Mouse (Mus musculus): ENCODE data around the gene Smcr8. TPM values are rescaled to one million over a fixed set of nuclear protein-coding genes. Genes with fewer than 3 reads are reported as not detected.

Smcr8 gene
- polyA plus RNA-seq (2016; fragmentation: Nextera tagmentation; extraction: Ambion mirVana), result 6.4 and 7.1 TPM in 2 replicates

GRCm38 (mm10) chr11:60776829-60777740, at the start of gene Smcr8, which contains the start of gene Top3a:
Gene Smcr8, plus strand, starts transcription at chr11:60777524.
Gene Top3a, minus strand, starts transcription at chr11:60777365.
- peak within 1 kb of the TSS; percentile 85 for H3K4me2 ChIP-seq
- H3K9ac ChIP-seq, result peak within 1 kb of the TSS; percentile 83
- peak within 1 kb of the TSS; percentile 79 for H3K27ac ChIP-seq (ENCODE audit: poor library complexity, severe bottlenecking)
- under 1% methylated on average over 62 of the region's 62 CpGs for WGBS
- H3K36me3 ChIP-seq, result peaks cover 27% of the 10 kb centered on the region
- peak within 1 kb of the TSS; percentile 86 for H3K4me3 ChIP-seq
- H3K4me1 ChIP-seq (replicated peaks), result peaks cover 58% of the 10 kb centered on the region
- no peaks in the 10 kb centered on the region for H3K27me3 ChIP-seq (replicated peaks)
- ATAC-seq (ENCODE audit: insufficient number of reproducible peaks, low FRiP score), result peak; percentile 95
- no peaks in the 10 kb centered on the region for H3K9me3 ChIP-seq (replicated peaks)

- peaks cover 50% of the 10 kb centered on the region for H3K36me3 ChIP-seq
- H3K4me1 ChIP-seq (replicated peaks), result peaks cover 28% of the 10 kb centered on the region
Observed at GRCm38 (mm10) chr11:60728260-60728761, 49.0 kb upstream of the Smcr8 start, which contains the start of gene Mief2. Gene Mief2, plus strand, starts transcription at chr11:60728398.

GRCm38 (mm10) chr11:60729217-60729641, 48.1 kb upstream of the Smcr8 start:
- Histone ChIP-seq H3K4me1 (replicated peaks) (peaks cover 31% of the 10 kb centered on the region), H3K4me2 (peak overlapping the region; percentile 74), H3K27ac (ENCODE audit: poor library complexity, severe bottlenecking) (no peak overlapping the region), H3K36me3 (peaks cover 49% of the 10 kb centered on the region), H3K27me3 (replicated peaks) (no peaks in the 10 kb centered on the region), H3K4me3 (peak overlapping the region; percentile 94), H3K9ac (peak overlapping the region; percentile 79), H3K9me3 (replicated peaks) (no peaks in the 10 kb centered on the region)
- WGBS, result 71% methylated on average over 6 of the region's 6 CpGs
- ATAC-seq (ENCODE audit: insufficient number of reproducible peaks, low FRiP score), result no peak

More at GRCm38 (mm10) chr11:60728260-60728761, 49.0 kb upstream of the Smcr8 start, which contains the start of gene Mief2:
- H3K4me2 ChIP-seq, result peak within 1 kb of the TSS; percentile 74
- H3K9me3 ChIP-seq (replicated peaks), result no peaks in the 10 kb centered on the region
- peak within 1 kb of the TSS; percentile 96 for H3K9ac ChIP-seq
- peak; percentile 91 for ATAC-seq (ENCODE audit: insufficient number of reproducible peaks, low FRiP score)
- WGBS, result under 1% methylated on average over 44 of the region's 44 CpGs
- no peaks in the 10 kb centered on the region for H3K27me3 ChIP-seq (replicated peaks)
- H3K4me3 ChIP-seq, result peak within 1 kb of the TSS; percentile 94
- H3K27ac ChIP-seq (ENCODE audit: poor library complexity, severe bottlenecking), result peak within 1 kb of the TSS; percentile 93

- WGBS, result 85% methylated on average over 9 of the region's 9 CpGs
- Histone ChIP-seq H3K9ac (no peak overlapping the region), H3K4me2 (no peak overlapping the region), H3K36me3 (peaks cover 40% of the 10 kb centered on the region), H3K4me3 (no peak overlapping the region), H3K4me1 (replicated peaks) (peaks cover 33% of the 10 kb centered on the region), H3K27ac (ENCODE audit: poor library complexity, severe bottlenecking) (no peak overlapping the region), H3K27me3 (replicated peaks) (no peaks in the 10 kb centered on the region), H3K9me3 (replicated peaks) (no peaks in the 10 kb centered on the region)
- no peak for ATAC-seq (ENCODE audit: insufficient number of reproducible peaks, low FRiP score)
Observed at GRCm38 (mm10) chr11:60730169-60730568, 47.2 kb upstream of the Smcr8 start.

- H3K9ac ChIP-seq, result peak overlapping the region; percentile 11; the same call in 1 of the 2 replicates
- no peak overlapping the region for H3K27ac ChIP-seq (ENCODE audit: poor library complexity, severe bottlenecking)
- WGBS, result 89% methylated on average over 14 of the region's 14 CpGs
Observed at GRCm38 (mm10) chr11:60731251-60731650, 46.1 kb upstream of the Smcr8 start.

GRCm38 (mm10) chr11:60734206-60734605, 43.1 kb upstream of the Smcr8 start:
- Histone ChIP-seq H3K4me2 (no peak overlapping the region), H3K27me3 (replicated peaks) (no peaks in the 10 kb centered on the region), H3K4me3 (no peak overlapping the region), H3K9ac (no peak overlapping the region), H3K36me3 (peaks cover 58% of the 10 kb centered on the region), H3K27ac (ENCODE audit: poor library complexity, severe bottlenecking) (no peak overlapping the region), H3K9me3 (replicated peaks) (no peaks in the 10 kb centered on the region), H3K4me1 (replicated peaks) (peaks cover 13% of the 10 kb centered on the region)
- no peak for ATAC-seq (ENCODE audit: insufficient number of reproducible peaks, low FRiP score)
- 71% methylated on average over 2 of the region's 2 CpGs for WGBS

More at GRCm38 (mm10) chr11:60731251-60731650, 46.1 kb upstream of the Smcr8 start:
- no peak for ATAC-seq (ENCODE audit: insufficient number of reproducible peaks, low FRiP score)
- Histone ChIP-seq H3K4me1 (replicated peaks) (peaks cover 28% of the 10 kb centered on the region), H3K4me2 (no peak overlapping the region), H3K27me3 (replicated peaks) (no peaks in the 10 kb centered on the region), H3K4me3 (no peak overlapping the region), H3K9me3 (replicated peaks) (no peaks in the 10 kb centered on the region), H3K36me3 (peaks cover 40% of the 10 kb centered on the region)

- Histone ChIP-seq H3K9ac (no peak overlapping the region), H3K27me3 (replicated peaks) (no peaks in the 10 kb centered on the region), H3K4me1 (replicated peaks) (peaks cover 10% of the 10 kb centered on the region), H3K4me3 (no peak overlapping the region), H3K9me3 (replicated peaks) (no peaks in the 10 kb centered on the region), H3K27ac (ENCODE audit: poor library complexity, severe bottlenecking) (no peak overlapping the region), H3K36me3 (peaks cover 67% of the 10 kb centered on the region), H3K4me2 (no peak overlapping the region)
- WGBS, result 76% methylated on average over 5 of the region's 5 CpGs
- no peak for ATAC-seq (ENCODE audit: insufficient number of reproducible peaks, low FRiP score)
Observed at GRCm38 (mm10) chr11:60735191-60735590, 42.1 kb upstream of the Smcr8 start.

GRCm38 (mm10) chr11:60736491-60736890, 40.8 kb upstream of the Smcr8 start:
- peaks cover 66% of the 10 kb centered on the region for H3K36me3 ChIP-seq
- no peak overlapping the region for H3K4me2 ChIP-seq
- WGBS, result 79% methylated on average over 3 of the region's 3 CpGs
- no peak for ATAC-seq (ENCODE audit: insufficient number of reproducible peaks, low FRiP score)
- H3K4me1 ChIP-seq (replicated peaks), result peaks cover 9% of the 10 kb centered on the region; the same call in 1 of the 2 replicates
- H3K27ac ChIP-seq (ENCODE audit: poor library complexity, severe bottlenecking), result no peak overlapping the region
- no peak overlapping the region for H3K4me3 ChIP-seq
- H3K9me3 ChIP-seq (replicated peaks), result no peaks in the 10 kb centered on the region
- no peak overlapping the region for H3K9ac ChIP-seq
- H3K27me3 ChIP-seq (replicated peaks), result no peaks in the 10 kb centered on the region

GRCm38 (mm10) chr11:60737450-60737849, 39.9 kb upstream of the Smcr8 start:
- Histone ChIP-seq H3K27me3 (replicated peaks) (no peaks in the 10 kb centered on the region), H3K4me1 (replicated peaks) (peaks cover 9% of the 10 kb centered on the region; the same call in 1 of the 2 replicates), H3K9ac (no peak overlapping the region), H3K27ac (ENCODE audit: poor library complexity, severe bottlenecking) (no peak overlapping the region), H3K9me3 (replicated peaks) (no peaks in the 10 kb centered on the region), H3K4me2 (no peak overlapping the region), H3K36me3 (peaks cover 66% of the 10 kb centered on the region), H3K4me3 (no peak overlapping the region)
- ATAC-seq (ENCODE audit: insufficient number of reproducible peaks, low FRiP score), result no peak

GRCm38 (mm10) chr11:60740321-60740720, 37.0 kb upstream of the Smcr8 start:
- Histone ChIP-seq H3K4me3 (no peak overlapping the region), H3K9ac (no peak overlapping the region), H3K36me3 (peaks cover 78% of the 10 kb centered on the region)

GRCm38 (mm10) chr11:60755570-60755969, 21.8 kb upstream of the Smcr8 start:
- WGBS, result 92% methylated on average over 7 of the region's 7 CpGs
- no peak overlapping the region for H3K9ac ChIP-seq
- no peak overlapping the region for H3K4me3 ChIP-seq
- no peak overlapping the region for H3K27ac ChIP-seq (ENCODE audit: poor library complexity, severe bottlenecking)
- ATAC-seq (ENCODE audit: insufficient number of reproducible peaks, low FRiP score), result no peak
- H3K4me1 ChIP-seq (replicated peaks), result no peaks in the 10 kb centered on the region
- peaks cover 80% of the 10 kb centered on the region for H3K36me3 ChIP-seq
- H3K27me3 ChIP-seq (replicated peaks), result no peaks in the 10 kb centered on the region
- H3K4me2 ChIP-seq, result no peak overlapping the region
- no peaks in the 10 kb centered on the region for H3K9me3 ChIP-seq (replicated peaks)

More at GRCm38 (mm10) chr11:60740321-60740720, 37.0 kb upstream of the Smcr8 start:
- ATAC-seq (ENCODE audit: insufficient number of reproducible peaks, low FRiP score), result no peak
- WGBS, result 85% methylated on average over 3 of the region's 3 CpGs
- no peaks in the 10 kb centered on the region for H3K9me3 ChIP-seq (replicated peaks)
- 0 out of 2 replicates have a peak, but pooled peaks cover 3% of the 10 kb centered on the region for H3K4me1 ChIP-seq (replicated peaks)
- no peak overlapping the region for H3K4me2 ChIP-seq
- H3K27ac ChIP-seq (ENCODE audit: poor library complexity, severe bottlenecking), result no peak overlapping the region
- no peaks in the 10 kb centered on the region for H3K27me3 ChIP-seq (replicated peaks)

Measured in heart, embryonic 12.5 days (tissue).